Mouse (Mus musculus): Measurements from ENCODE around the gene H2-T22. TPM values are rescaled to one million over a fixed set of nuclear protein-coding genes. Genes with fewer than 3 reads are reported as not detected.

The H2-T22 gene
- polyA plus RNA-seq, 1 experiment = 8.0 TPM

GRCm38 (mm10) chr17:36001966-36002365 is 40.6 kb downstream of the H2-T22 start:
- no peak for TF ChIP-seq POLR2A (IDR thresholded peaks at IDR 0.05; ENCODE audit: borderline replicate concordance, extremely low read depth, insufficient read depth, insufficient read length, poor library complexity, severe bottlenecking)
- TF ChIP-seq CTCF (IDR thresholded peaks at IDR 0.05; ENCODE audit: borderline replicate concordance, extremely low read depth, insufficient read depth, insufficient read length) = no peak
- no peak for DNase-seq (ENCODE audit: low read depth)

- TF ChIP-seq POLR2A (IDR thresholded peaks at IDR 0.05; ENCODE audit: borderline replicate concordance, extremely low read depth, insufficient read depth, insufficient read length, poor library complexity, severe bottlenecking) (no peak), CTCF (IDR thresholded peaks at IDR 0.05; ENCODE audit: borderline replicate concordance, extremely low read depth, insufficient read depth, insufficient read length) (no peak)
- no peak for DNase-seq (ENCODE audit: low read depth)
Measured at GRCm38 (mm10) chr17:36001121-36001897, 41.2 kb downstream of the H2-T22 start.

- DNase-seq (ENCODE audit: low read depth) = no peak
- TF ChIP-seq POLR2A (IDR thresholded peaks at IDR 0.05; ENCODE audit: borderline replicate concordance, extremely low read depth, insufficient read depth, insufficient read length, poor library complexity, severe bottlenecking) (no peak), CTCF (IDR thresholded peaks at IDR 0.05; ENCODE audit: borderline replicate concordance, extremely low read depth, insufficient read depth, insufficient read length) (no peak)
Measured at GRCm38 (mm10) chr17:36000349-36000748, 42.2 kb downstream of the H2-T22 start.

GRCm38 (mm10) chr17:35999356-35999755 is 43.2 kb downstream of the H2-T22 start:
- DNase-seq (ENCODE audit: low read depth) = no peak
- TF ChIP-seq CTCF (IDR thresholded peaks at IDR 0.05; ENCODE audit: borderline replicate concordance, extremely low read depth, insufficient read depth, insufficient read length) (no peak), POLR2A (IDR thresholded peaks at IDR 0.05; ENCODE audit: borderline replicate concordance, extremely low read depth, insufficient read depth, insufficient read length, poor library complexity, severe bottlenecking) (no peak)

- DNase-seq (ENCODE audit: low read depth) = no peak
- TF ChIP-seq CTCF (IDR thresholded peaks at IDR 0.05; ENCODE audit: borderline replicate concordance, extremely low read depth, insufficient read depth, insufficient read length) (no peak), POLR2A (IDR thresholded peaks at IDR 0.05; ENCODE audit: borderline replicate concordance, extremely low read depth, insufficient read depth, insufficient read length, poor library complexity, severe bottlenecking) (no peak)
Measured at GRCm38 (mm10) chr17:35998545-35999305, 43.8 kb downstream of the H2-T22 start.

GRCm38 (mm10) chr17:35997713-35998510 is 44.6 kb downstream of the H2-T22 start:
- TF ChIP-seq CTCF (IDR thresholded peaks at IDR 0.05; ENCODE audit: borderline replicate concordance, extremely low read depth, insufficient read depth, insufficient read length) = no peak
- TF ChIP-seq POLR2A (IDR thresholded peaks at IDR 0.05; ENCODE audit: borderline replicate concordance, extremely low read depth, insufficient read depth, insufficient read length, poor library complexity, severe bottlenecking) = no peak
- DNase-seq (ENCODE audit: low read depth) = no peak

- peak; percentile 96 for DNase-seq (ENCODE audit: low read depth)
- peak; percentile 92 for TF ChIP-seq CTCF (IDR thresholded peaks at IDR 0.05; ENCODE audit: borderline replicate concordance, extremely low read depth, insufficient read depth, insufficient read length)
- TF ChIP-seq POLR2A (IDR thresholded peaks at IDR 0.05; ENCODE audit: borderline replicate concordance, extremely low read depth, insufficient read depth, insufficient read length, poor library complexity, severe bottlenecking) = no peak
Measured at GRCm38 (mm10) chr17:35996949-35997348, 45.6 kb downstream of the H2-T22 start.

- no peak for TF ChIP-seq CTCF (IDR thresholded peaks at IDR 0.05; ENCODE audit: borderline replicate concordance, extremely low read depth, insufficient read depth, insufficient read length)
- TF ChIP-seq POLR2A (IDR thresholded peaks at IDR 0.05; ENCODE audit: borderline replicate concordance, extremely low read depth, insufficient read depth, insufficient read length, poor library complexity, severe bottlenecking) = no peak
- peak; percentile 25 for DNase-seq (ENCODE audit: low read depth)
Measured at GRCm38 (mm10) chr17:35994879-35995240, 47.7 kb downstream of the H2-T22 start.

GRCm38 (mm10) chr17:35994175-35994878 is 48.2 kb downstream of the H2-T22 start:
- TF ChIP-seq CTCF (IDR thresholded peaks at IDR 0.05; ENCODE audit: borderline replicate concordance, extremely low read depth, insufficient read depth, insufficient read length) (no peak), POLR2A (IDR thresholded peaks at IDR 0.05; ENCODE audit: borderline replicate concordance, extremely low read depth, insufficient read depth, insufficient read length, poor library complexity, severe bottlenecking) (peak; percentile 36; the same call in 1 of the 2 replicates)
- DNase-seq (ENCODE audit: low read depth) = peak; percentile 95

GRCm38 (mm10) chr17:35993675-35994074 is 48.9 kb downstream of the H2-T22 start:
- TF ChIP-seq CTCF (IDR thresholded peaks at IDR 0.05; ENCODE audit: borderline replicate concordance, extremely low read depth, insufficient read depth, insufficient read length) = peak; percentile 99
- TF ChIP-seq POLR2A (IDR thresholded peaks at IDR 0.05; ENCODE audit: borderline replicate concordance, extremely low read depth, insufficient read depth, insufficient read length, poor library complexity, severe bottlenecking) = no peak
- peak; percentile 91 for DNase-seq (ENCODE audit: low read depth)
